Comparison of ENCODE assay signal across 16 mouse cellular contexts in the genomic region with DNA sequence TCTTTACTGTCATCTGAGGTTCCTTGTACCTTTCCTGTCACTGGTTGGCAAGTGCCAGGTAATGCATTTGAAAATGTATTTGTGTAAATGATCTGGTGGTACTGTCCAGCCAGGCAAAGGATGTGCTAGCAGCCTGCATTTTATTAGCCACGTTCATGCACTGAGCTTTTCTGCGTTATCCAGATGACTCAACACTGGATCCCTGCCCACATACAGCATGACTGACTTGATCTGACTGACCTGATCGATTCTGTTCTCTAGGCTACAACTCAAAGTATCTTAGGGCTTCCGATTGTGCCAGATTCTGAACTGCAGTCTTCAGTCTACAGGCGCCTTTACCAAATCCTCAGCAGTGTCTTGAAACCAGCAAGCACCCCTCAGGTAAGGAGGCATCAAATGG.
"Had no signal": no experiment of that assay in that cellular context is flagged by ENCODE, and none has a peak within 500 bp of the region (broad histone marks: within the 10 kb centered on the region; RNA-seq: fewer than 3 reads in every experiment).

No protein-coding gene starts in this region.

- H3K4me3 ChIP-seq: neural tube, embryonic 13.5 days; neural tube, embryonic 15.5 days; stomach, embryonic 15.5 days had no signal

- DNase-seq: retina, postnatal 1 day; right cerebral cortex, adult 18-20 months; right cerebral cortex, postnatal 14 days; right cerebral cortex, postnatal 25 days; right cerebral cortex, postnatal 4 days; spleen, adult 18-20 months; thymus, adult 18-20 months; thymus, adult 2 months; thymus, postnatal 14 days; thymus, postnatal 25 days; thymus, postnatal 36 days; thymus, postnatal 4 days had no signal

- H3K4me1 ChIP-seq: neural tube, embryonic 13.5 days; neural tube, embryonic 15.5 days; stomach, embryonic 15.5 days had no signal

- H3K4me2 ChIP-seq: neural tube, embryonic 13.5 days; neural tube, embryonic 15.5 days; stomach, embryonic 15.5 days had no signal

- H3K9ac ChIP-seq: neural tube, embryonic 13.5 days; neural tube, embryonic 15.5 days; stomach, embryonic 15.5 days had no signal

- H3K27me3 ChIP-seq: neural tube, embryonic 13.5 days; neural tube, embryonic 15.5 days; stomach, embryonic 15.5 days had no signal

- H3K9me3 ChIP-seq: neural tube, embryonic 13.5 days; stomach, embryonic 15.5 days had no signal

- H3K36me3 ChIP-seq: neural tube, embryonic 13.5 days; neural tube, embryonic 15.5 days; stomach, embryonic 15.5 days had no signal

- H3K27ac ChIP-seq: neural tube, embryonic 13.5 days; neural tube, embryonic 15.5 days; stomach, embryonic 15.5 days; stomach, postnatal 0 days had no signal
